Mouse (Mus musculus) heart, postnatal 0 days (tissue): ENCODE measurements at regions not wholly inside any gene's neighbourhood (a gene's known extent, or its start where the extent isn't known, plus 50 kb on each side); places are given as distances from the start of the nearest gene placed in this dataset.

ENCODE experiments used
- ATAC-seq: fragments of 200-750 bp; cut with Nextera tagmentation; 2 replicates; pipeline ENCODE4 v1.8.0; 2017; ENCODE audit warnings: low read depth, moderate number of reproducible peaks, moderate library complexity; ENCODE audit not compliant: insufficient read depth
- DNase-seq: peaks from one replicate; pipeline ENCODE4 v3.0.0-alpha.2; 2016; ENCODE audit warnings: low spot score
- H3K27ac ChIP-seq: fragments of 300-500 bp; sonication (generic); 2 replicates; pipeline ENCODE4 v1.5.1; 2014; ENCODE audit warnings: low read depth, mild to moderate bottlenecking
- H3K27me3 ChIP-seq: fragments of 300-500 bp; sonication (generic); 2 replicates; pipeline ENCODE4 v1.6.1; 2014; ENCODE audit warnings: low read length, mixed read lengths; ENCODE audit not compliant: control insufficient read depth, insufficient read depth
- H3K36me3 ChIP-seq: fragments of 300-500 bp; sonication (generic); replicated peaks from 2 replicates; pipeline ENCODE4 v1.6.1; 2014; ENCODE audit warnings: low read length, mixed read lengths; ENCODE audit not compliant: control insufficient read depth, insufficient read depth
- H3K4me1 ChIP-seq: fragments of 300-500 bp; sonication (generic); 2 replicates; pipeline ENCODE4 v1.6.1; 2014; ENCODE audit warnings: antibody characterized with exemption; ENCODE audit not compliant: control insufficient read depth, insufficient read depth
- H3K4me2 ChIP-seq: fragments of 300-500 bp; sonication (generic); 2 replicates; pipeline ENCODE4 v1.6.1; 2014; ENCODE audit warnings: low read depth, mild to moderate bottlenecking, low read length, moderate library complexity
- H3K4me3 ChIP-seq: fragments of 300-500 bp; sonication (generic); 2 replicates; pipeline ENCODE4 v1.5.1; 2014; ENCODE audit warnings: low read depth, low read length
- H3K9ac ChIP-seq: fragments of 300-500 bp; sonication (generic); replicated peaks from 2 replicates; pipeline ENCODE4 v1.6.1; 2014; ENCODE audit warnings: low read depth, low read length, mixed read lengths
- H3K9me3 ChIP-seq: fragments of 300-500 bp; sonication (generic); replicated peaks from 2 replicates; pipeline ENCODE4 v1.6.1; 2016; ENCODE audit warnings: low read length; ENCODE audit not compliant: control insufficient read depth
- CTCF ChIP-seq: IDR thresholded peaks from 2 replicates; pipeline ENCODE4 v1.5.1; 2016; ENCODE audit warnings: antibody characterized with exemption, control low read depth, low read depth
- EP300 ChIP-seq: IDR thresholded peaks from 2 replicates; pipeline ENCODE4 v1.6.1; 2016; ENCODE audit warnings: antibody characterized with exemption, low read depth
- WGBS: fragments of 180-500 bp; shearing (Covaris S2); extraction: QIAGEN DNeasy Blood & Tissue Kit; methylation state at CpG from one replicate; pipeline ENCODE4 v1.1.7; 2014; 5-methylcytosine and 5-hydroxymethylcytosine counted together

GRCm38 (mm10) chr13:39092058-39092457 is 131.4 kb upstream of the Slc35b3 start:
- WGBS, result 75% methylated on average over 2 of the region's 2 CpGs
- no peak for ATAC-seq
- Histone ChIP-seq H3K4me1 (no peaks in the 10 kb centered on the region), H3K36me3 (no peaks in the 10 kb centered on the region), H3K4me2 (no peak overlapping the region), H3K4me3 (no peak overlapping the region), H3K27me3 (no peaks in the 10 kb centered on the region), H3K9ac (no peak overlapping the region), H3K9me3 (no peaks in the 10 kb centered on the region), H3K27ac (no peak overlapping the region)
- no peak for TF ChIP-seq CTCF
- TF ChIP-seq EP300, result no peak
- no peak for DNase-seq

- Histone ChIP-seq H3K36me3 (no peaks in the 10 kb centered on the region), H3K27ac (no peak overlapping the region), H3K4me2 (no peak overlapping the region), H3K9ac (no peak overlapping the region), H3K4me3 (no peak overlapping the region), H3K4me1 (no peaks in the 10 kb centered on the region), H3K9me3 (no peaks in the 10 kb centered on the region), H3K27me3 (no peaks in the 10 kb centered on the region)
- DNase-seq, result no peak
- WGBS, result 76% methylated on average over 5 of the region's 5 CpGs
- no peak for ATAC-seq
- no peak for TF ChIP-seq EP300
- no peak for TF ChIP-seq CTCF
These were observed 123.9 kb upstream of the Slc35b3 start for GRCm38 (mm10) chr13:39084544-39084943.

- Histone ChIP-seq H3K9ac (no peak overlapping the region), H3K27ac (no peak overlapping the region), H3K4me3 (no peak overlapping the region), H3K4me2 (no peak overlapping the region), H3K36me3 (no peaks in the 10 kb centered on the region), H3K4me1 (no peaks in the 10 kb centered on the region), H3K9me3 (no peaks in the 10 kb centered on the region), H3K27me3 (no peaks in the 10 kb centered on the region)
- ATAC-seq (no peak), DNase-seq (no peak)
- 70% methylated on average over 2 of the region's 2 CpGs for WGBS
- TF ChIP-seq EP300 (no peak), CTCF (no peak)
These were observed 113.5 kb upstream of the Slc35b3 start for GRCm38 (mm10) chr13:39074211-39074610.

GRCm38 (mm10) chr13:39032263-39032662 is 71.6 kb upstream of the Slc35b3 start:
- no peak overlapping the region for H3K4me3 ChIP-seq
- H3K27me3 ChIP-seq, result no peaks in the 10 kb centered on the region
- no peak for TF ChIP-seq EP300
- no peak for TF ChIP-seq CTCF
- no peak overlapping the region for H3K27ac ChIP-seq
- ATAC-seq, result no peak
- no peak overlapping the region for H3K9ac ChIP-seq
- no peak for DNase-seq
- WGBS, result 91% methylated on average over 3 of the region's 3 CpGs
- no peaks in the 10 kb centered on the region for H3K4me1 ChIP-seq
- no peaks in the 10 kb centered on the region for H3K36me3 ChIP-seq
- H3K4me2 ChIP-seq, result no peak overlapping the region
- no peaks in the 10 kb centered on the region for H3K9me3 ChIP-seq

GRCm38 (mm10) chr13:39020168-39020567 is 59.5 kb upstream of the Slc35b3 start:
- 55% methylated on average over 13 of the region's 13 CpGs for WGBS
- TF ChIP-seq CTCF, result no peak
- TF ChIP-seq EP300, result no peak
- H3K4me1 ChIP-seq, result no peaks in the 10 kb centered on the region

GRCm38 (mm10) chr13:39011696-39012095 is 51.0 kb upstream of the Slc35b3 start:
- ATAC-seq (peak; percentile 75), DNase-seq (peak; percentile 63)
- Histone ChIP-seq H3K36me3 (no peaks in the 10 kb centered on the region), H3K9ac (no peak overlapping the region), H3K4me1 (peaks cover 7% of the 10 kb centered on the region; the same call in 1 of the 2 replicates), H3K27me3 (no peaks in the 10 kb centered on the region), H3K4me2 (peak overlapping the region; percentile 44), H3K27ac (no peak overlapping the region), H3K4me3 (0 out of 2 replicates have a peak overlapping the region, but pooled peaks have one; percentile 7), H3K9me3 (no peaks in the 10 kb centered on the region)
- TF ChIP-seq EP300 (no peak), CTCF (peak; percentile 91)
- 3% methylated on average over 8 of the region's 8 CpGs for WGBS

More at GRCm38 (mm10) chr13:39020168-39020567, 59.5 kb upstream of the Slc35b3 start:
- ATAC-seq, result no peak
- no peak overlapping the region for H3K27ac ChIP-seq
- H3K4me3 ChIP-seq, result no peak overlapping the region
- no peaks in the 10 kb centered on the region for H3K27me3 ChIP-seq
- H3K36me3 ChIP-seq, result no peaks in the 10 kb centered on the region
- H3K9ac ChIP-seq, result no peak overlapping the region
- no peak for DNase-seq
- no peaks in the 10 kb centered on the region for H3K9me3 ChIP-seq
- no peak overlapping the region for H3K4me2 ChIP-seq
